Mouse (Mus musculus) layer of hippocampus, postnatal 14 days (tissue): ENCODE measurements around the gene Pbx1. TPM values are rescaled to one million over a fixed set of nuclear protein-coding genes. Genes with fewer than 3 reads are reported as not detected.

Source experiments
- DNase-seq, 2 experiments: peaks; one replicate each; pipeline ENCODE4 v3.0.0; 2021 to 2022; ENCODE audit warnings: low spot score in 2 of 2, mixed read lengths in 1 of 2
- total RNA-seq, 2 experiments: library from RNA; stranded (reverse); gene quantifications; 2 replicates each; pipeline ENCODE4 v1.2.3; 2021

The Pbx1 gene
- total RNA-seq, 2 experiments from 2014 or later = 103 to 106 TPM

DNA sequence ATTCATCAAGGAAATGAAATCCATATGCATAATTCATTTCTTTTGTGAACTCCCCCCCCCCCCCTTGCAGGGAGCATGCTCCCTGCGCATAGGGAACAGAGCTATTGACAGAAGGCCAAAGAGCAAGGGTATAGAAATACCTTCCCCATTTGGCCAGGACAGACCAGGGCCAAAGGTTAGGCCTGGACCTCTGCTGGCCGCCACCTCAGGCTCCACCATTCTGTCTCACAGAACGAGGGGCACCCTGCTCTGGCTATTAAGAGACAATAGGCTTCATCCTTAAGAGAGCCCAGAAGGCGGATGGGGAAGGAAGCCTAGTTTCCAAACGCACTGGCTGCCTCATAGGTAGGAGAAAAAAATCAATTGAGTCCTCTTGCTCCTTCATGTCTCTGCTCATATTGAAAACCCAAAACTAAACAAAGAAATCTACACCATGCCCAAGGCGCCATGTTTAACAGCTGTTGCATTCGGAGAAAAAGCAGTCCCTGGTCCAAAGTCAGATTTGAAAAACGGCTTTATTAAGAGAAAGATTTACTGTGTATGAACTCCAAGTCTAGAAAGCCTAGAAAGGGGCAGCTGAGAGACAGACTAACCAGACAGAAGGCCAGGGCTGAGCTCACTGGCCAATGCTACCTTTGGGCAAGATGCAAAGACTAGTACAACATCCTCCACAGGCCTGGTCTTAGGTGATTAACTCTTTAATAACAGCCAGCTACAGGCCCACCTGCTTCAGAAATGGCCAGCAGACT is 83.9 kb downstream of the Pbx1 start:
- no peak for DNase-seq

DNA sequence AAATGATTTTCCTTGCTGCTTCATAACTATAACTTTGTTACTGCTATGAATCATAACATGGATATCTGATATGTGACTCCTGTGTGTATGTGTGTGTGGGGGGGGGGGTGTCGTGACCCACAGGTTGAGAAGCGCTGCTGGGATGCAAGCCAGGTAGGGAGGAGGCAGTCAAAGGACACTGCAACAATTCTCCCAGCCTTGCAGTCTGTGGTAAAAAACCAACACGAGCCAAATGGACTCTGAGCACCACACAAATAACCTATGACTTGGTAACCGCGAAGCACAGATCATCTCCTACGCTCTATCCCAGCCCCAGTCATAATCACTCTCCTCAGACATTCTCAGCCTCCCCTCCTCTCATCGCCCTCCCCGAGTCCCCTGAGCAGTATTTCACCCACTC is 87.2 kb downstream of the Pbx1 start:
- DNase-seq = no peak

DNA sequence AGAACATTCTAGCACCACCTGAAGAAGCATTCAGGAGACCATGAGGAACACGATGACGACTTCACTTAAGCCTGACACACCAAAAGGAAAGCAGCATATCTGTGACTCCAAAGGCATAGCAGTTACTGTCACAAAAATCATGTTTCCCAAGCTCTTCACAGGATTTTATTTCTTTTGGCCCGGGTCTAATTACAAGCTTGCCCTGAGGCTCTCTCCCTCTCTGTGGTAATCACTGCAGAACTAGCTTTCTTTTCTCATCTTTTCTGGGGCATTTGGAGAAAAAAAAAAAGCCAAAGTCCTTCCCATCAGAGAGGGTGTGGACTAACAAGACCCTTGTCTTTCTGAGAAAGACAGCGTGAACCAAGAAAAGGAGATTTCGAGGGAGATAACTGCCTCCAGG is 87.8 kb downstream of the Pbx1 start:
- no peak for DNase-seq

DNA sequence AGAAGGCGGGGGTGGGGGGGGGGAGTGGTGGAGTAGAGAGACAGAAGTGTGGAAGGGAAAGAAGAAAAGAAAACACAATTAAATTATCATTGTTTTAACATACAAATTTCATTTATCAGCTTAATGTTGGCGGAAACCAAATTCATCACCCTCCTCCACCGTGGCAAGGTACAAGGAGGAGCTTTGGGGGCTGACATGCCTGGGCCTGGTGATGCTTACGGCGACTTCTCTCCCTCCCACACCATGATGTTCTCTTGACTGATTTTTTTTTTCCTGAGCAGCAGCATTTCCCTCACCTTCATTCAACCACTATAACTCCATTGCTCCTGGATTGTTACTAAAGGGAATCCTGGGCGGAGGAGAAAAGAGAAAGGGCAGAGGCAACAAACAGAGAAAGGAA is 89.8 kb downstream of the Pbx1 start:
- DNase-seq = no peak

DNA sequence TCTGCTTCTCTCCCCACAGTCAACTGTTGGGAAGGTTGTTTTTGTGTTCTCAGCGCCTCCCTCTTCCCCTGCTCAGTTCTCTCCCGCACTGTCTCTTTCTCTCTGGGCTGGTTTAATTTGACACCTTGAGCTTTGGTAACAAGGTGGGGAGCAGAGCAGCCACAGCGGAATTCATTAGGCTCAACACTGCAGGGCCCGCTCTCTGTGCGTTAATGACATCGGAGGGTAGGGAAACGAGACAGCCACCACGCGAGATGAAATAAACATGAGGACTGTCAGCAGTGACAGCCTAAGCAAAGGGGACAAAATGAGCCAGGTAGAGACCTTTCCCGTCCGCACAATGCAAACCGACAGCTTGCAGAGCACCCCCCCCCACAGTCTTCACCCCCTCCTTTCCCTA is 90.2 kb downstream of the Pbx1 start:
- DNase-seq = no peak

DNA sequence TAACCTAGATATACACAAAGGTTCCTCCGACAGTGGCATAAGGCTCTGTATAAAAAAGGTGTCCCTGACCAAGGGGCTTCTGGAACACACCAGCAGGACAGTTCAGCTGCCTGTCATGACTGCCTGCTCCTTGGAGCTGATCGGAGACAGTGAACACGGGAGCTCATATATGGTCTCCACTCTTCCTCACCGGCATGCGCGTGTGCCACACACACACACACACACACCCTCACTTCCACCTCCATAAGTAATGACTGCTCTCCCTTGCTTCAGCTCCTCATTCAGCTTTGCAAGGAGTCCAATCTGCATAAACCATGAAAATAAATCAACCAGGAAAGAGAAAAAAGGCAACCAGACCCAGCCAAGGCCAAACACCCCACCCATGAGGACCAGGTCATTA is 90.7 kb downstream of the Pbx1 start:
- no peak for DNase-seq

DNA sequence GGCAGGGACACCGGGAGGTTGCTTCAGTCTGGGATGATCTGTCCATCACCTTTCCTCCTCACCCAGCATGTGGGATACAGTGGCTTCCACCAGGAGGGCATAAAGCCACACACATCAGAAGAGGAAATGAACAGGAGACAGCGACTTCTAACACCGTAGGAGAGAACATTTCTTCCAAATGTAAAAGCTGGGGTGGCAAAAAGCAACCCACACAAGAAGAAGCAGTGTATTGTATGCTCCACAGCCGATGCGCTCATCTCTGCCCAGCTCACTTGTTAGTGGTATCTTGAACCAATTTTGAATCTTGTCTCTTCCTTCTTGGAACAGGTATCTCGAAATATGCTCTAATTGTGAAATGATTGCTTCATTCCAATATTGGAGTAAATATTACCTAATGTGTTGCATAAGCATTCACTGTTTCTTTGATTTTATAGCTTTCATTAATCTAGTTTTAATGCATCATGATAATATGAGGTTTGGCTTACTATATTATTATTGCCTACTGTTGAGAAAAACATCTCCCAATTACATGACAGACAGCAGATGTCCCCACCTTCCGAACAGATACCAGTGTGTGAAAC is 95.7 kb downstream of the Pbx1 start:
- no peak for DNase-seq

DNA sequence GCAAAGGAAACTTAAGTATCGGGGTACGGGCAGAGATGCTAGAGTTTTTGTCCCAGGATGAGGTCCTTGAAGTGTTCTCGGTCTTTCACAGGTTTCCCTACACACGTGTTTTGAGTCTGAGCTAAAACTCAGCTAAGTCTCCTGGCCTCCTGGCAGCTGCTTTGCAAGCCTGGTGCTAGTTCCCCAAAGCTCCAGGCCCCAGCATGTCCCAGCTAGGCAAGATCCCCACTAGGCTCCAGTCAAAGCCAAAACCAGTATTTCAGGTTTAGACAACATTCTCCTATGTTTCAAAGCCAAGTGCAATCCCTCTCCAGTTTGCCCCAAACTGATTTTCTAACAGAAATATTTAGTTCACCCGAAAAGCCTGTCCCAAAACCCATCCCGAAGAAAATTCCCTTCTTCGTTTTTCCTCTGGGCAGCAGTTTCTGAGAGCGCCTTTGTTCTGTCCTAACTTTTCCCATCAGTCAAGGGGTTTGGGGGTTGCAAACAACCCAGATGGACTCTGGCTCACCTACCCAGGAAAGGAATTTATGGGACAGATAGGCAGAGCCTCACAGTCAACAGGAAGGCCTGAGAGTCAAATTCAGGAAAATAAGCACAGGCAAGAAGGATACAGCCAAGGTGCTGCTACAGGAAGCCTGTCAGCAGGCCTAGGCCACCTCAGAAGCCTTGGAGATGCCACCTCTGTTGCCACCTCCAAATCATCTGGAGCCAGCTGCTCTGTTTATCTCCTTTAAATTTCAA is 97.1 kb downstream of the Pbx1 start:
- no peak for DNase-seq

DNA sequence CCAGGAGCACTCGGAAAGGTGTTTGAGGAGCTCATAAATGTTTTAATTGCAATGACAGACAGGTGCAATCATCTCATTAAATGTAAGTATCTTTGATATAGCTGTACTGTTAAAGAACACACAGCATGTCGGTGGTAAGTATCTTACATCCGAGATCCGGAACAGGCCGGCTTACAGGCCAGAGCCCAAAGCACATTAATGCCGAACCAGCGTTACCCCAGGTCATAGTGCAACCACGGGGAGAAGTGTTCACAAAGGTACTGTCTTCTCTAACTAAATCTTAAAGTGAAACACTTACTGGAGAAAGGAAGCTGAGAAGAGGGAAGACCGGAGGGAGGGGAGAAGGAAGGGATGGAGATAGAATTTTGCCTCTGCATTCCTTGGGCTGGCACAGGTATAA is 100.0 kb downstream of the Pbx1 start:
- DNase-seq = no peak

DNA sequence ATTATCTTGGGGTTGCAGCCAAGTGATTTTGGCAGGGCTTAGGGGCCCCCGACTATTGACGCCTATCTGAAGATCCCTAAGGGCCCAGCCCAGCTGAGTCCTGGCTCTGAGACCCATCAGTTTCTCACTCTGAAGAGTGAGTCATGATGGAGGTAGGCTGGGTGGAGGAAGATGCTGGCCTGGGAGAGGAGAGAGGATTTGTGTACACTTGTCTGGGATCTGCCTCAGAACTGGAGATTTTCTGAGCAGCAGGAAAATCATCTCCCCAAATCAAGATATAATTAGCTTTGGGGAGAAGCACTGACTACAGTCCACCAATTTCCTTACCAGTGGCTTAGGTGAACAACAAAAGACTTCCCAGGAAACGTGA is 103.8 kb downstream of the Pbx1 start:
- no peak for DNase-seq

DNA sequence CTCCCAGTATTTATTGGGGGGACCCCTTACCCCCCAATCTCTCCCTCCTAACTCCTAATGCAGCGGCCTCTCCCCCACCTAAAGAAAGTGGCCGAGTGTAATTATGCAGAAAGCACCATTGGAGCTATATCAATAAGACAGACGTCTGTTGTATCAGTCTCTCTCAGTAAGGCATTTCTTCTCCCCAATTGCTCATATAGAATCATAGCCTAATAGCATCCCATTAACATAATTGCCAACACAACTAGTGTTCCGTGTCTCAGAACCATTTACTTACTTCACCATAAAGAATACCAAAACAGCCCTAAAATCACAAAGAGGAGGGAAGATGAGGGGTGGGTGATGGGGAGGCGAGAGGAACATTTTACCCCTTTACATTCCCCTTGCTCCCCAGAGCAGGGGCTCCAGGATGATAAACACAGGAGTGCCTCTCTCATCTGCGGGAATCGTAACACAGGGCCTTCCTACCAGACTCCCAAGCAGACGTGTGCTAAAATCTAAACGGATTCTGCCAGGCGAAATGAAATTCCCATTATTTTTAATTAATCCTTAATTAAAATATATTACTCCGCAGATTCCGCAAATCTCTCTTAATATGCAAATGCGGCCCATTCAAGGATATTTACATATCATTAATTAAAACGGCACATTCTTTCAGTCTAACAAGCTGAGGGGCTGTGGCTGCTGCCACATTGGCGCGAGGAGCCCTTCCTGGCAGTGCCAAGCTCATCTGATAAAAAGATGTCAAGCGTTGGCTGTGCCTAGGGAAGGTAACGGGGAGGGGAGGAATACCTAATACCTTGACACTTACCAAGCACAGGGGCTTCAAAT is 104.5 kb downstream of the Pbx1 start:
- DNase-seq = peak in 1 of 2 experiments; percentile 33

DNA sequence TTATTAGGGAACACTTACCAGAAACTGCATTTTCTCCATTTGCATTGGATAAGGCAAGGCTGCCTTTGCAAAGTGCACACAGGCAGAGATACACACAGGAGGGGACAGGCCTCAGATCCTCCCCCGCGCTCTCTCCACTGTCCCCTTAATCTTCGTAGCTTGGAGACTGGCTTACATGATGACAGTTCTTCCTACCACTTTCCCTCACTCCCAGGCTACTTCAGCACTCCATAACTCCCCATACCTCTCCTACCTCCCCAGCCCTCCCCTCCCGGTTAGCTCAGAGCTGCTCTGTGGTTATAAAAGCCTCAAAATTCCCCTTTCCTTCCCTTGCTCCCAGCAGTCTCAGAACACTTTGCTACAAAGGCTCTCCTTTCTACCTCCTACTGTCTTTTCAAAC is 106.3 kb downstream of the Pbx1 start:
- no peak for DNase-seq

DNA sequence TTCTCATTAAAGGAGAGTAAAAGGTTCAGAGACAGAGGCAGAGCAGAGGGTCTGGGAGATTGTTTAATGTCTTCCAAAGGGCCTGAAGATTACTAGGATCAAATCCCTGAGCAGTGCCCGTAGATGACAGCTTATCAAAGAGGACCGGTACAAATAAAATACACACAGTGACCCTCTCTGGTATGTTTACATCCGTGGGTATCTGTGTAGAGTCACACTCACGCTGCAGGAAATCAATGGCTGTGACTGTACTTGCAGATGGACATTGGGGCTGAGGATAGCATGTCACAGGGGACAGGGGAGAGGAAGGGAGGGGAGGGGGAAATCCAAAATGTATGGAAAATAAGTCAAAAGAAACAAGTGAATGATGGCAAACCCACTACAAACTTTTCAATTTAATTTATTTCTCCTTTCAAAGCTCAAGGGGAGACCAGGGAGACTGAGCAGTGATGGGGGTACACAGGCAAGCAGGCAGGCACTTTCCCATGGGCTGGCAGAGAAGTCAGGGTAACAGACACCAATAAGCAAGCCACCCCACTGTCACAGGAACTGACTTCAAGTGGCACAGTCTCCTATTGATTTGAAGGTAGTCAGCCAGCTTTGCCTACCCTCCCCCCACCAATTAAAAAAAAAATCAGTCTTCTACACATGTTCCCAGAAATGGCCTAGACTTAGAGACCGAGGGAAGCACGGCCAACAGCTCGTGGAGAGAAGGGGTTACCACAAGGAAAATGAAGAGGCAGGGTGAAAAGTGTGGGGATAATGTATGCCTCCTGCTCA is 107.6 kb downstream of the Pbx1 start:
- no peak for DNase-seq

DNA sequence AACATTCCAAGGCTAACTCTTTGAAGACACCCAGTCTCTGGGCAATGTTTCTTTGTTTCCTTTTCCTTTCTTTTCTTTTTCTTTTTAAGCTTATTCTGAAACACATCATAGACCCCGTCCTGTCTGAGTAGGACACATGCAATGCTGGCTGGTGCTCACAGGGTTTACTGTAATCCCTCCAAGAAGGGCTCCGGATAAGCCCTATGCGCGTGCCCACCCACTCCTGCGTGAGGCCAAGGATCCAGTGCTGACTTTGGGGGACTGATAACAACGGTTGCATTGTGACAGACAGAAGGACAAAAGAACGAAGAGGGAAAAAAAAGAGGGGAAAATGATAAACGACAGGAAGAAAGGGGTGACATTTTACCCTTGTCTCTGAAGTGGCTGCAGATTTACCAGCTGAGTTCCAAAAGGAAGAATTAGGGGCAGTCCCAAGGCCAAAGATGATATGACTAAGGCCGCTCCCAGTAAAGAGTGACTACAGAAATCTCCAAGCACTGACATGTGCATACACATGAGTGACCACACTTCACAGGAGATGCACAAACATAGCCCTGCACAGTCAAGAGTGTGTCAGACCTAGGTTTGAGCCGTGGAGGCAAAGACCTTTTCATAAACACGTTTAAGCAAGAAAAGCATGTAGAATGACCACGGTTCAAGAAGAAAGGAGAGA is 108.5 kb downstream of the Pbx1 start:
- no peak for DNase-seq

DNA sequence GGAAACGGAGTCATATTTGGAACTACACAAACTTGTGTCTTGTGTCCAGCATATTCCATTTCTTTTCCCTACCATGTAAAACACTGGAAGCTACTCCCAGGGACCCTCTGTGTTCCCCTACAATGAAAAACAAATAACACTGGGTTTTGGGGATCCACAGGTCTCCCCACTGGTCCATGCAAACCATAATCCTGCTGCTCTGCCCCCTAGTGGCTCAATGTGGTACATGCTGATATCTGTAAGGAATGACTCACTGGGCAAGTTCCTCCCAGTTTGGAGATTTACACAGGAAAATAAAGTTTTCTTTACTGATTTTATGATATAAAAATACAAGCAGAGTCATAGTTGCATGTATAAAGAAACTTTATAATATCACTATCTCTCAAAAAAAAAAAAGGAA is 109.2 kb downstream of the Pbx1 start:
- DNase-seq = no peak

DNA sequence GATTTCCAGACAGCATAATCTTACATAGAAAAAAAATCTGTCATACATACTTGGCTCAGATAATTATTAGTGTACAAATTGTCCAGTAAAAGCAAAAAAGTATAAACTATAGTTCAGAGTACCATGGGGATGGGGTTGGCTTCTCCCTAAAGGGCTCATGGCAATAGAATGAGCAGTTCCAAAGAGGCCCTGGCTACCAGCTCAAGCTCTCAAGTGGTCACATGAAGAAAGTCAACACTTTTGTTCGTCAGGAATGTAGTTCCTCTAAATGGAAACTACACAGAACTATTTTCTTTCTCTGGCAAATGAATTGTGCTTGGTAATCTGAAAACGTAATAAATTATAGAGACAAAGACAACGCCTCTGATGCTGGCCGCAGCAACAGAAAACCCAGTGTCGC is 112.4 kb downstream of the Pbx1 start:
- DNase-seq = no peak

DNA sequence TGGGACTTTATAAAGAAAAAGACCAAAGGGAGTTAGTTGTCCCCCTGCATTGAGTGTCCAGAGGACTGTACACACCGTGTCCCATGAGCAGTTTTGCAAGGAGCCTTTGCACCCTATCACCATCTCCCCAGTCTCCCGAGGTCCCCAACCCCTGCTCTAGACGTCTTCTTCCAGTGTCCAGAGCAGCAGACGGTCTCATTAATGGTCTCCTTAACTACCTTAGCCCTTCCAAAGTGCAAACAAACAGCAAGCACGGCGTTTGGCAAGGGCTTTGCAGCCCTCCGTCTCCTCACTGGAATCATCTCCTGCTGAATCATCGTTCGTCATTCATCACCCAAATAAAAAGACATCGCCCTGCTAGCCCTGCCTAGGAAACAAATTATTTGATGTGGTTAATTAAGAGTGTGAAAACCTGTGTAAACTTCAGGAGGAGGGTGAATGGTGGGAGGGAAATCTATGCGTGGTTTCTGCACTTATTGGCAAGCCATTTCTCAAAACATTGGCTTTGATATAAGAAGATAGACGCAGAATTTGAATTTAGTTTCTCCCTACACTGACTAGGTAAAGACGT is 113.1 kb downstream of the Pbx1 start:
- DNase-seq = no peak

DNA sequence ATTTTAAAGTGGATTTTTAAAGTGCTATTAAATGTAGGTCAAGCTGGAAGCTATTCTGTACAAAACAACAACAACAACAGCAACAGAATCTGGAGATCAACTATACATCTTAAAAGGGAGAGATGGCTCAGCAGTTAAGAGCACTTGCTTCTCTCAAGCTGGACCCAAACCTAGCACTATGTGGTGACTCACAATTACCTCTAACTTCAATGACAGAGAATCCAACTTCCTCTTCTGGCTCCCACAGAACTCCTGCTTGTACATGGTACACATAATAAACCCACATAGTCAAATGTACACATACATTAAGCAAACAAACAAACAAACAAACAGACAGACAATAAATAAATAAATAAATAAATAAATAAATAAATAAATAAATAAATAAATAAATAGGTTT is 118.3 kb downstream of the Pbx1 start:
- DNase-seq = no peak

DNA sequence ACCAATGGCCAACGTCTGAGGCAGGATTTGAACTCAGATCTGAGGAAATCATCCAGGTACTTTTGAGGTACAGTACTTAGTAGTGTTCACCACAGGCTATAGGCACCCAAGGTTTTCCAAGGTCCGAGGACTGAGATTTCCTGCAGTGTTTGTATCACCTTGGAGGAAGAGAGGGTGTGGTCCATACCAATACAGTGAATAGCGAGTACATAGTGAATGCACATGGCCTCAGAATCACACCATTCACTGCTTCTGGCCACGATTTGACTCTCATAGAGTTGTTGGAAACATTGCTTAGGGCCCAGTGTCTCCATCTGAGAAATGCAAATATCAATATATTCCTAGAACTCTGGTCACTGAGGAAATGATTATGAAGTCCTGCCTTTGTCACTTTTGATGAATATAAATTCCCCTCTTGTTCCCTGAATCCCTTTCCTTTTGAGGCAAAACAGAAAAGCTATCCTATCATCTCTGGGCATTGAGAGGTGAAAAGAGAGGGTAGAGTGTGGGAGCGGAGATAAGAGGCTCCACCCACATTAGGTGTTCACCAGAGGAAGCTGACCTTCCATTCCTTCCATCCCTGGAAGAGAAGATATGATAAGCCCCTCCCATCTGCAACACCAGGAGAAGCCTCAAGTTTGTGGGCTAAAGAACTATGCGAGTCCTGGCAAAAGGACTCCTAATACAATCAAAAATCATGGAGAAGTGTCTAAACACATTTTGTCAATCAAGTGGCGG is 119.2 kb downstream of the Pbx1 start:
- no peak for DNase-seq
